Mouse (Mus musculus): ENCODE measurements around the gene Tpo. TPM values are rescaled to one million over a fixed set of nuclear protein-coding genes. Genes with fewer than 3 reads are reported as not detected.

The Tpo gene
- polyA plus RNA-seq, 1 experiment from 2014 or later = 0.14 TPM

GRCm38 (mm10) chr12:30109646-30110605 lies 22.5 kb downstream of the Tpo start:
- ATAC-seq (ENCODE audit: low FRiP score, low TSS enrichment) (no peak), DNase-seq (no peak)
- H3K4me1 ChIP-seq (ENCODE audit: control insufficient read depth, insufficient read depth, low read length) = no peaks in the 10 kb centered on the region
- H3K4me2 ChIP-seq (ENCODE audit: low read length) = no peak overlapping the region
- H3K36me3 ChIP-seq (ENCODE audit: control insufficient read depth, insufficient read depth, low read length) = no peaks in the 10 kb centered on the region
- H3K9me3 ChIP-seq (ENCODE audit: control insufficient read depth, low read length) = no peaks in the 10 kb centered on the region
- no peaks in the 10 kb centered on the region for H3K27me3 ChIP-seq (ENCODE audit: control insufficient read depth, insufficient read depth, low read length)
- H3K9ac ChIP-seq (replicated peaks; ENCODE audit: low read length) = no peak overlapping the region
- H3K27ac ChIP-seq (replicated peaks; ENCODE audit: low read depth, low read length) = no peak overlapping the region
- WGBS = 74% methylated on average over 14 of the region's 14 CpGs
- no peak overlapping the region for H3K4me3 ChIP-seq (replicated peaks; ENCODE audit: low read depth, low read length)

GRCm38 (mm10) chr12:30102891-30103565 lies 29.4 kb downstream of the Tpo start:
- H3K9me3 ChIP-seq (ENCODE audit: control insufficient read depth, low read length) = no peaks in the 10 kb centered on the region
- no peak overlapping the region for H3K4me2 ChIP-seq (ENCODE audit: low read length)
- H3K36me3 ChIP-seq (ENCODE audit: control insufficient read depth, insufficient read depth, low read length) = no peaks in the 10 kb centered on the region
- H3K27ac ChIP-seq (replicated peaks; ENCODE audit: low read depth, low read length) = no peak overlapping the region
- H3K27me3 ChIP-seq (ENCODE audit: control insufficient read depth, insufficient read depth, low read length) = no peaks in the 10 kb centered on the region
- H3K4me3 ChIP-seq (replicated peaks; ENCODE audit: low read depth, low read length) = no peak overlapping the region
- no peak overlapping the region for H3K9ac ChIP-seq (replicated peaks; ENCODE audit: low read length)
- whole genome bisulfite sequencing = 45% methylated on average over 29 of the region's 29 CpGs
- peak; percentile 33 for DNase-seq
- no peaks in the 10 kb centered on the region for H3K4me1 ChIP-seq (ENCODE audit: control insufficient read depth, insufficient read depth, low read length)
- ATAC-seq (ENCODE audit: low FRiP score, low TSS enrichment) = no peak

- H3K4me1 ChIP-seq (ENCODE audit: control insufficient read depth, insufficient read depth, low read length) = no peaks in the 10 kb centered on the region
- ATAC-seq (ENCODE audit: low FRiP score, low TSS enrichment) = no peak
- H3K4me3 ChIP-seq (replicated peaks; ENCODE audit: low read depth, low read length) = no peak overlapping the region
- H3K27ac ChIP-seq (replicated peaks; ENCODE audit: low read depth, low read length) = no peak overlapping the region
- 91% methylated on average over 5 of the region's 5 CpGs for WGBS
- no peaks in the 10 kb centered on the region for H3K27me3 ChIP-seq (ENCODE audit: control insufficient read depth, insufficient read depth, low read length)
- no peaks in the 10 kb centered on the region for H3K36me3 ChIP-seq (ENCODE audit: control insufficient read depth, insufficient read depth, low read length)
- no peaks in the 10 kb centered on the region for H3K9me3 ChIP-seq (ENCODE audit: control insufficient read depth, low read length)
- H3K4me2 ChIP-seq (ENCODE audit: low read length) = no peak overlapping the region
- no peak overlapping the region for H3K9ac ChIP-seq (replicated peaks; ENCODE audit: low read length)
- no peak for DNase-seq
These were observed 40.3 kb downstream of the Tpo start for GRCm38 (mm10) chr12:30092081-30092480.

- no peak overlapping the region for H3K27ac ChIP-seq (replicated peaks; ENCODE audit: low read depth, low read length)
- no peaks in the 10 kb centered on the region for H3K36me3 ChIP-seq (ENCODE audit: control insufficient read depth, insufficient read depth, low read length)
- H3K27me3 ChIP-seq (ENCODE audit: control insufficient read depth, insufficient read depth, low read length) = no peaks in the 10 kb centered on the region
- peaks cover 7% of the 10 kb centered on the region for H3K9me3 ChIP-seq (ENCODE audit: control insufficient read depth, low read length)
- no peak overlapping the region for H3K4me3 ChIP-seq (replicated peaks; ENCODE audit: low read depth, low read length)
- DNase-seq (no peak), ATAC-seq (ENCODE audit: low FRiP score, low TSS enrichment) (no peak)
- 94% methylated on average over 3 of the region's 3 CpGs for WGBS
- H3K4me2 ChIP-seq (ENCODE audit: low read length) = no peak overlapping the region
- H3K9ac ChIP-seq (replicated peaks; ENCODE audit: low read length) = no peak overlapping the region
- H3K4me1 ChIP-seq (ENCODE audit: control insufficient read depth, insufficient read depth, low read length) = no peaks in the 10 kb centered on the region
These were observed 48.5 kb downstream of the Tpo start for GRCm38 (mm10) chr12:30083971-30084370.

- 92% methylated on average over 11 of the region's 11 CpGs for WGBS
- no peak overlapping the region for H3K9ac ChIP-seq (replicated peaks; ENCODE audit: low read length)
- DNase-seq (no peak), ATAC-seq (ENCODE audit: low FRiP score, low TSS enrichment) (no peak)
- no peak overlapping the region for H3K4me2 ChIP-seq (ENCODE audit: low read length)
- H3K4me3 ChIP-seq (replicated peaks; ENCODE audit: low read depth, low read length) = no peak overlapping the region
- no peak overlapping the region for H3K27ac ChIP-seq (replicated peaks; ENCODE audit: low read depth, low read length)
- H3K27me3 ChIP-seq (ENCODE audit: control insufficient read depth, insufficient read depth, low read length) = no peaks in the 10 kb centered on the region
- peaks cover 7% of the 10 kb centered on the region for H3K9me3 ChIP-seq (ENCODE audit: control insufficient read depth, low read length)
- no peaks in the 10 kb centered on the region for H3K36me3 ChIP-seq (ENCODE audit: control insufficient read depth, insufficient read depth, low read length)
- H3K4me1 ChIP-seq (ENCODE audit: control insufficient read depth, insufficient read depth, low read length) = no peaks in the 10 kb centered on the region
These were observed 55.4 kb downstream of the Tpo start for GRCm38 (mm10) chr12:30077056-30077455.

GRCm38 (mm10) chr12:30076316-30076715 lies 56.1 kb downstream of the Tpo start:
- Histone ChIP-seq H3K27ac (replicated peaks; ENCODE audit: low read depth, low read length) (no peak overlapping the region), H3K4me3 (replicated peaks; ENCODE audit: low read depth, low read length) (no peak overlapping the region)
- 88% methylated on average over 2 of the region's 2 CpGs for WGBS

GRCm38 (mm10) chr12:30069321-30069720 lies 63.1 kb downstream of the Tpo start:
- H3K4me2 ChIP-seq (ENCODE audit: low read length) = no peak overlapping the region
- H3K27ac ChIP-seq (replicated peaks; ENCODE audit: low read depth, low read length) = no peak overlapping the region
- no peaks in the 10 kb centered on the region for H3K4me1 ChIP-seq (ENCODE audit: control insufficient read depth, insufficient read depth, low read length)
- WGBS = 81% methylated on average over 2 of the region's 2 CpGs
- H3K36me3 ChIP-seq (ENCODE audit: control insufficient read depth, insufficient read depth, low read length) = no peaks in the 10 kb centered on the region
- H3K9me3 ChIP-seq (ENCODE audit: control insufficient read depth, low read length) = no peaks in the 10 kb centered on the region
- H3K27me3 ChIP-seq (ENCODE audit: control insufficient read depth, insufficient read depth, low read length) = no peaks in the 10 kb centered on the region
- ATAC-seq (ENCODE audit: low FRiP score, low TSS enrichment) (no peak), DNase-seq (no peak)
- no peak overlapping the region for H3K4me3 ChIP-seq (replicated peaks; ENCODE audit: low read depth, low read length)
- no peak overlapping the region for H3K9ac ChIP-seq (replicated peaks; ENCODE audit: low read length)

More at GRCm38 (mm10) chr12:30076316-30076715, 56.1 kb downstream of the Tpo start:
- peaks cover 7% of the 10 kb centered on the region for H3K9me3 ChIP-seq (ENCODE audit: control insufficient read depth, low read length)
- no peak overlapping the region for H3K4me2 ChIP-seq (ENCODE audit: low read length)
- H3K9ac ChIP-seq (replicated peaks; ENCODE audit: low read length) = no peak overlapping the region
- DNase-seq (no peak), ATAC-seq (ENCODE audit: low FRiP score, low TSS enrichment) (no peak)
- no peaks in the 10 kb centered on the region for H3K4me1 ChIP-seq (ENCODE audit: control insufficient read depth, insufficient read depth, low read length)
- H3K36me3 ChIP-seq (ENCODE audit: control insufficient read depth, insufficient read depth, low read length) = no peaks in the 10 kb centered on the region
- H3K27me3 ChIP-seq (ENCODE audit: control insufficient read depth, insufficient read depth, low read length) = no peaks in the 10 kb centered on the region

GRCm38 (mm10) chr12:30067806-30068205 lies 64.6 kb downstream of the Tpo start:
- DNase-seq = no peak
- no peaks in the 10 kb centered on the region for H3K36me3 ChIP-seq (ENCODE audit: control insufficient read depth, insufficient read depth, low read length)
- H3K9me3 ChIP-seq (ENCODE audit: control insufficient read depth, low read length) = no peaks in the 10 kb centered on the region
- H3K4me1 ChIP-seq (ENCODE audit: control insufficient read depth, insufficient read depth, low read length) = no peaks in the 10 kb centered on the region
- no peak overlapping the region for H3K27ac ChIP-seq (replicated peaks; ENCODE audit: low read depth, low read length)
- no peak overlapping the region for H3K4me3 ChIP-seq (replicated peaks; ENCODE audit: low read depth, low read length)
- no peak for ATAC-seq (ENCODE audit: low FRiP score, low TSS enrichment)
- H3K4me2 ChIP-seq (ENCODE audit: low read length) = no peak overlapping the region
- no peaks in the 10 kb centered on the region for H3K27me3 ChIP-seq (ENCODE audit: control insufficient read depth, insufficient read depth, low read length)
- H3K9ac ChIP-seq (replicated peaks; ENCODE audit: low read length) = no peak overlapping the region
- 96% methylated on average over 2 of the region's 2 CpGs for WGBS
